Mouse (Mus musculus): Measurements from ENCODE around the gene Ctns. TPM values are rescaled to one million over a fixed set of nuclear protein-coding genes. Genes with fewer than 3 reads are reported as not detected.

The Ctns gene
- polyA plus RNA-seq (2012; rRNA removed) = 17.0 and 18.3 TPM in 2 replicates

GRCm38 (mm10) chr11:73198603-73199229, at the start of gene Ctns:
Gene Ctns (minus strand): TSS chr11:73199042.

GRCm38 (mm10) chr11:73233992-73234391, 35.1 kb upstream of the Ctns start, which contains the start of gene Trpv1:
Gene Trpv1 (plus strand): TSS chr11:73234292.

GRCm38 (mm10) chr11:73199230-73199712, 429 bp upstream of the Ctns start, which contains the start of gene Shpk:
Gene Shpk (plus strand): TSS chr11:73199460.

GRCm38 (mm10) chr11:73176608-73177508, 22.0 kb downstream of the Ctns start, which contains the start of the genes Emc6 and Tax1bp3:
Gene Emc6 (minus strand): TSS chr11:73177037.
Gene Tax1bp3 (plus strand): TSS chr11:73177083.

GRCm38 (mm10) chr11:73159957-73160810, 38.7 kb downstream of the Ctns start, which contains the start of gene P2rx5:
Gene P2rx5 (plus strand): TSS chr11:73160421.

GRCm38 (mm10) chr11:73137591-73138501, 61.0 kb downstream of the Ctns start, which contains the start of gene Haspin:
Gene Haspin (minus strand): TSS chr11:73138294.

Other genes with a start within 250 kb of the Ctns start
- 753 and 794 TPM in 2 replicates for gene Atp2a3, start 237.9 kb downstream of the Ctns start, polyA plus RNA-seq (2012; rRNA removed)
- 2.6 and 5.2 TPM in 2 replicates for gene P2rx1, start 199.9 kb downstream of the Ctns start, polyA plus RNA-seq (2012; rRNA removed)
- 3.2 and 3.6 TPM in 2 replicates for gene Camkk1, start 180.0 kb downstream of the Ctns start, polyA plus RNA-seq (2012; rRNA removed)
- 1.6 and 1.8 TPM in 2 replicates for gene Ncbp3, start 151.3 kb downstream of the Ctns start, polyA plus RNA-seq (2012; rRNA removed)
- gene Itgae, start 108.5 kb downstream of the Ctns start, polyA plus RNA-seq (2012; rRNA removed) = 1.7 and 2.6 TPM in 2 replicates
- gene Haspin, start 60.7 kb downstream of the Ctns start, polyA plus RNA-seq (2012; rRNA removed) = 2.3 and 2.8 TPM in 2 replicates
- 0.34 and 0.62 TPM in 2 replicates for gene P2rx5, start 38.6 kb downstream of the Ctns start, polyA plus RNA-seq (2012; rRNA removed)
- gene Emc6, start 22.0 kb downstream of the Ctns start, polyA plus RNA-seq (2012; rRNA removed) = 63.2 and 64.3 TPM in 2 replicates
- 147 and 171 TPM in 2 replicates for gene Tax1bp3, start 22.0 kb downstream of the Ctns start, polyA plus RNA-seq (2012; rRNA removed)
- gene Shpk, start 418 bp upstream of the Ctns start, polyA plus RNA-seq (2012; rRNA removed) = 10.3 and 10.8 TPM in 2 replicates
- gene Trpv1, start 35.2 kb upstream of the Ctns start, polyA plus RNA-seq (2012; rRNA removed) = 0.41 and 0.50 TPM in 2 replicates
- gene Trpv3, start 68.3 kb upstream of the Ctns start, polyA plus RNA-seq (2012; rRNA removed) = 4.7 and 7.5 TPM in 2 replicates
- 0.41 TPM in 2 replicates for gene Aspa, start 130.6 kb upstream of the Ctns start, polyA plus RNA-seq (2012; rRNA removed)
- gene Gm49340, start 130.7 kb upstream of the Ctns start, polyA plus RNA-seq (2012; rRNA removed) = not detected in 2 replicates
- not detected in 2 replicates for gene Spata22, start 130.7 kb upstream of the Ctns start, polyA plus RNA-seq (2012; rRNA removed)
- 0.10 TPM in 1 of 2 replicates, not detected in the other for gene Olfr20, start 151.7 kb upstream of the Ctns start, polyA plus RNA-seq (2012; rRNA removed)
- gene Olfr376, start 172.2 kb upstream of the Ctns start, polyA plus RNA-seq (2012; rRNA removed) = not detected in 2 replicates
- gene Olfr1, start 200.6 kb upstream of the Ctns start, polyA plus RNA-seq (2012; rRNA removed) = not detected in 2 replicates
- not detected in 2 replicates for gene Olfr378, start 229.4 kb upstream of the Ctns start, polyA plus RNA-seq (2012; rRNA removed)